Mouse (Mus musculus): Measurements from ENCODE around the gene Them4.

Them4 gene

DNA sequence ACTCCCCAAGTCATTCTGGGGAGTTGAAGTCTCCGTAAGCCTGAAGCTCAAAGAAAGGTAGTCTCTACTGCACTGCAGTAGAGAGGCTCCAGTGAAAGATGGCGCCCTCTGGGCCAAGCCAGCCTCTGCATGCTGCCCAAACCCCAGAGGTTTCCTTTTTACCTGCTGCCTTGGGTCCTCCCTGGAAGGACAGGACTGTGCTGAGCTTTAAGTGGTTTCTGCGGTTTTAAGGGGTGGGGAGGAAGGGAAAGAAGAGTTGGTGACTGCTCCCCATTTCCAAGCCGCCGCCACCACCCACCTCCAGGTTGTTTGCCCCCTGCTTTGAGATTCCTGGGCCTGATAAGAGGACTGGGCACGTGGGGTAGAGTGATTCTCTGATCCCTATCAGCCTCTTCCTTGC lies 58.7 kb downstream of the Them4 start:
- DNase-seq (ENCODE audit: low read depth) = no peak

DNA sequence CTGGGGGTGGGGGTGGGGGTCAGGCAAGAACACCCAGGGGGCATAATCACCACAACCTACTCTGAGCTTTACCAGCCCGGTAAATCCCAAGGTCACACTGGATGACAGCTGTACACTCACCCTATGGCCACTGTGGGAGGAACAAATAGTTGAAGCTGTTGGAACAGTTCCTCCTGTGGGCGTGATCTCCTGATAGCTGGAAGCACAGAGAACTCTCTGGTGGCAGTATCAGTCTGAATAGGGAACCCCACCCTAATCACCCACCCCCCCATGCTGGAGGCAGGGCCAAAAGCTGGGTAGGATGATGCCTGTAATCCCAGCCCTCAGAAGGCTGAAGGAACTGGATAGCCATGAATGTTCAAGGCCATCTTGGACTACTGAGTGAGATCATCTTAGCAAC lies 59.8 kb downstream of the Them4 start:
- no peak for DNase-seq (ENCODE audit: low read depth)

DNA sequence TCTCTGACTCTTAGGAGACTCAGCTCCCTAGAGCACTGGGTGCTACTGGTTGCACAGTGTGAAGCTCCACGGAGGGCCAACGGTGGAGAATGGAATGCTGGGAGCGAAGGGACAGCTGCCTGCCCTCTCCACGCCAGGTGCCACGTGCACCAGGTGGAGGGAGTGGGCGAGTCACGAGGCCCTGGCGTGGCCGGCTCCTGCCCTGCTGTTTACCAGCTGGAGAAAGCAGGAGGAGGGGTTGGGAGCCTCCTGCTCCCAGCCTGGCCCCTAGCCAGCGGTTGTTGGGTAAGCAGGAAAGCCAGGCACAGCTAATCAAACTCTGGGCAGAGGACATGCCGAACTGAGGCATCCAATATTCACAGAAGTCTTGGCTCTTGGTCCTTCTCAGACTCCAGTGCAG lies 61.7 kb downstream of the Them4 start:
- DNase-seq (ENCODE audit: low read depth) = peak; percentile 88

- DNase-seq (ENCODE audit: low read depth) = no peak
These were observed 62.1 kb downstream of the Them4 start for GRCm38 (mm10) chr3:94372038-94372437.

DNA sequence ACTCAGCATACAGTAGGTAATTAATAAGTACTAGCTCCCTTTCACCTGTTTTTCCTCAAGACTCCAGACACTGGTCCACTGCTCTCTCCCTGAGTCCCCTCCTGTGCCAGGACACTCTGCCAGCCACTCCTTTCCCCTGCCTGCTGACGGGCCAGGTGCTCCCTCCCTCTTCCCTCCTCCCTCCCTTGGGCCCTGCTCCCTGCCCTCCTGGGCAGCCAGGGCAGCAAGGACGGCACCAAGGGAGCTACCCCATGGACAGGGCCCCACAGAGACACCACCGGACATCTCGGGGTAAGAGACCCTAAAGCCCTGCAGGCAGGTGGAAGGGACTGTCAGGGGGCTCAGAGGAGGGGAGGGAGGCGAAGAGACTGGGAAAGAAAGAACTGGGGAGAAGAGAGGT lies 62.8 kb downstream of the Them4 start, which contains the start of gene Rorc:
Gene Rorc, plus strand, starts transcription at position 154 of the 400 bp plus-strand sequence.
- no peak for DNase-seq (ENCODE audit: low read depth)

DNA sequence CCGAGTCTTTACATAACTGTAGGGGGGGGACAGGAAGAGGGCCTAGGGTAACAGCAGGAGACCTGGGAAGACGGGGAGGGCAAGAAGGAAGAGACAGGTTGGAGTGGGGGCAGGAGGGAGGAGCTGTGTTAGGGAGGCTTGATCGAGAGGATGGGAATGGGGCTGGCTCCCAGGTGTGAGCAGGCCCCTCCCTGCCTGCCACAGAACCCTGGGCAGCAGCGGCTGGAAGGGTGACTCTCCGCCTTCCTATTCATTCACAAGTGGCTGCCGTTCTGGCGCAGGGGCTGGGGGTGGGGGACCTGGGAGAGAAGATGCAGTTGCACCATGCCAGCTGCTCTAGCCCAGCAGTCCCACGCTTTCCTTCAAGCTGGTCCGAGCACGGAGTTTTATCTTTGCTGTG lies 63.2 kb downstream of the Them4 start:
- peak; percentile 15 for DNase-seq (ENCODE audit: low read depth)

- peak; percentile 55 for DNase-seq (ENCODE audit: low read depth)
These were observed 63.7 kb downstream of the Them4 start for GRCm38 (mm10) chr3:94373597-94374011.

GRCm38 (mm10) chr3:94374636-94375035 lies 64.7 kb downstream of the Them4 start:
- no peak for DNase-seq (ENCODE audit: low read depth)

- peak; percentile 37 for DNase-seq (ENCODE audit: low read depth)
These were observed 65.3 kb downstream of the Them4 start for GRCm38 (mm10) chr3:94375146-94375545.

GRCm38 (mm10) chr3:94375861-94376260 lies 66.0 kb downstream of the Them4 start:
- DNase-seq (ENCODE audit: low read depth) = no peak

DNA sequence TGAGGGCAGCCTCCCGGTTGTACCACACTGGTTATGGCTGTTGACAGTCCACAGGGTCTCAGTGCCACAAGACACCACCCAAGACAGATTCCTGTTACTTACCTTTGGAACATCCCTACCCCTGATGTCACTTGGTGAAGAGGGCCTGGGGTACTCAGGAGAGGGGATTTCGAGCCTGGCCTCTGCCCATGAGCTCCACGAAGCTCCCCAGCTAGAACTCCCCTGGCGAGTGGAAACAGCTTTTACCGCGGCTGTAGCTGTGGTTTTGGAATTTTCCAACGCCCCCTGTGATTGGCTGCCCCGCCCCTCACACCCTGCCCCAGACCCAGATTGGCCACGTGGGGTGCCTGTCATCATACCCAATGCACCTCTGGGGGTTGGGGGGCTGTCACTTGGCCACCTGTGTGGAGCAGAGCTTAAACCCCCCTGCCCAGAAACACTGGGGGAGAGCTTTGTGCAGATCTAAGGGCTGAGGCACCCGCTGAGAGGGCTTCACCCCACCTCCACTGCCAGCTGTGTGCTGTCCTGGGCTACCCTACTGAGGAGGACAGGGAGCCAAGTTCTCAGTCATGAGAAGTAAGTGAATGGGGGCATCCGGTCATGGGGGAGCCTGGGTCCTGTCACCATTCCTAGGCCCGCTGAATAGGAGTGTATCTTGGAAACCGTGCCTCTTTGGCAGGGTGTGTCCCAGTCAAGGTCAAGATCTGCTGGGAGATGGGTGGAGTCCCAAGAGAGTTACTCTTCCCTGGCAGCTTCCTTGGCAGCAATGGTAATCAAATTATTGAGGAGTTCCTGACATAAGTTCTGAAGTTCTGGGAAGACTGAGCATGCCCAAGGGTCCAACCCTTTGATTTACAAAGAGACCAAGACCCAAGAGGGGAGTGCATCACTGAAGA lies 67.4 kb downstream of the Them4 start:
- DNase-seq (ENCODE audit: low read depth) = no peak

DNA sequence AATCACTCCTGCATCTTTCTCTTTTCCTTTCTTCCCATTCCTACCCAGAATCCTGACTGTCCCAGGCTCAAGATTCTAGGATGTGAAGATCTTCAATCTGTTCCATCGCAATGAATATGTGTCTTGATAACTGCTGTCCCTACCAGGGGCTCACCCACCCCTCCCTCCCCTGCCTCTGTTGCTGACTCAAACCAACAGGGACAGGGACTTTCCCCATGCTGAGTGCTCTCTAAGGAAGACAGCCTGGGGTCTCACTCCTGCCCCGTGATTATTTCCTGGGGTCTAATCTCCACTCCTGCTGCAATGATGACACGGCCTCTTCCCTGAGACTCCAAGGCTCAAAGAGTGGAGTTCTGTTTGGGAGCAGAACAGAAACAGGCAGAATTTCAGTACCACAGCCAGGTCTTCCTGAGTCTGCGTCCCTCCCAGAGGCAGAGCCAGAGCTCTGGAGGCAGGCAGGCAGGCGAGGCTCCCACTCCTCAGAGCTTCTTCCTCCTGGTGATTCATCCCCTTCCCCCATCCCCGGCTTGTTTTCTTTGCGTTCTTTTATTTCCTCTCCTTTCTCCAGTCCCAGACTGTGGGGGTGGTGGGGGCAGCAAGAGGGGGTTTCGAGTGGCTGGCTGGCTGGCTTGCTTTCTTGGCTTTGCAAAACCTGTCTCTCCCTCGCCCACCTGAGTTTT lies 70.1 kb downstream of the Them4 start:
- DNase-seq (ENCODE audit: low read depth) = peak; percentile 59

Data from NIH3T3 (cell line).